Mouse (Mus musculus): ENCODE data around the gene Tulp2.
"Not testable (repeated sequence)": the region's sequence is repeated elsewhere in the genome, so short reads cannot be mapped to it uniquely, and the experiment has no call there.

Tulp2 gene

DNA sequence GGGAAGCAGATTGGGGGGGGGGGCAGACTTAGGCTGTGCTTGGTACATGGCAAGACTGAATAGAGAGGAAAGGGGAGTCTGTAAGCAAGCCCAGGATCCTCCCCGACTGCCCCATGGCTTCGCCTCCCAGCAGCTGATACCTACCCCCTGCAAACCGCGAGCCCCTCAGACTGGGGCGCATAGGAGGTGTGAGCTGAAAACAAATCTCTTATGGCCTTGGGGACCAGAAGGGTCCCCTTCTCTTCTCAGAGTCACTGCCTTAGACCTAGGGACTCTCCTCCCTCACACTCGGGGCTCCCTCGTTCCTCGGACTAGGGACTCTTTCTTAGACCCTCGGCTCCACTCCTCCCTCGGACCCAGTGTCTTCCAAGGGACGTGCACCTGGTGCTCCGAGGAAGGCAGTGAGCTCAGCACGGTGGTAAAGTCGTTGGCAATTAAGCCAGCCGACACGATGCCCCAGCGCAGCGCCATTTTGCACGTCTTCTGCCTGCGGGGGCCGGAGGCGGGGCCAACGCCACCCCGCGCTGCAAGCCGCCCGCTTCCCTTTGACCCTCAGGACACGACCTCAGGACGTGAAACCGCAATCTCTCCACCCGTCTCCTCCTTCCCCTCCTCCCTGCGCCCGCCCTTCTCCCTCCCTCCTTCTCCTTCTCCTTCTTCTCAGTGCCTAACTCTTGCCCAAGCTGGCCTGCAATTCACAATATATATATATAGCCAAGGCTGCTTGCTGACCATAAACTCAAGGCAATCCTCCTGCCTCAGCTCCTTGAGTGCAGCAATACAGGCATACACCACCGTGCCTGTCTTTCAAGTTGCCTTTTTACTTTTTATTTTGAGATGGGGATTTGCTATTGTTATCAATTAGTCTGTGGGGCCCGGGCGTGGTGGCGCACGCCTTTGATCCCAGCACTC lies 6.9 kb downstream of the Tulp2 start, which contains the start of gene Dhdh:
Gene Dhdh (minus strand): TSS at position 513 of the 912 bp plus-strand sequence.
- no peak for DNase-seq (ENCODE audit: low spot score)

DNA sequence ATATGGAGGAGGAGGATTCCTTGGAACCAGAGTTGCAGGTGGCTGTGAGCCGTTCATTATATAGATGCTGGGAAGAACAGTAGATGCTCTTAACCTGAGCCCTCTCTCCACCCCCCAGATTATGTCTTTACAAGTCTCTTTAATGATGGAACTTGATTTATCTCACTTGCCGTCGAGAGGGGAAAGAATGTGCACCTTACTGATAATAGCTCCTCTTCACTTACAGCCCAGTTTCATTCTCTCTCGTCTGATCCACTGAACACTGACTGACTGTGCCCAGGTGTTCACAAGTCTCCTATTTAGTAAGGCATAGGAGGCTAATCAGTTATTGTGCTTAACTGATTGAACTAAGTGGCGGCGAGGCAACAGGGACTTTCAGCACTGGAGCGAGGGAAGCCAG lies 7.9 kb downstream of the Tulp2 start:
- DNase-seq (ENCODE audit: low spot score) = no peak

DNA sequence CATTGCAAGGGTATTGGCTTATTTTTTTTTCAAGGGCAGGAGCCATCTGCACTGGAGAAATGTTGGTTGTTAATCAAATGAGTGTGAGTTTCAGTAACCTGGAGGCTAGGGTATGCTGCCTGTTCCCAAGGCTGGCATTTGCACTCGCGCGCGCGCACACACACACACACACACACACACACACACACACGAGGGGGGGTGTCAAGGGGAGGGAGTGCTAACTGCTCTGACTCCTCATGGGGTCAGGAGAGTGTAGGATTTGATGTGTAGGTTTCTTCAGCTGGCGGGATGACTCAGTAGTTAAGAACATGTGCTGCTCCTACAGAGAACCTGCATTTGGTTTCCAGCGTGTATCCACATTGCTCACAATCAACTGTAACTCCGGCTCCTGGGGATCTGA lies 9.1 kb downstream of the Tulp2 start:
- DNase-seq (ENCODE audit: low spot score) = no peak

DNA sequence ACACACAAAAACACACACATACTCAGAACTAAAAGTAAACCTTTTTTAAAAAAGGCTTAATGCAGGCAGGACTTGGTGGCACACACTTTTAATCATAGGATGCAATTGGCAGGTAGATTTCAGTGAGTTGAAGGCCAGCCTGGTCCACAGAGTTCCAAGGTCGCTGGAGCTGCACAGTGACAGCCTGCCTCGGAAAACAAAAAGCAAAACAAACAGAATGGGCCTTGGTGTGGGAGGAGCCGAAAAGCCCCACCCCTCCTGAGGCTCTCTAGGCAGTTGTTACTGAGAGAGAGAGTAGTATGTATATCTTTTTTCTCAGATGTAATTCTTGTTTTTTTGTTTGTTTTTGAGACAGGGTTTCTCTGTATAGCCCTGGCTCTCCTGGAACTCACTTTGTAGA lies 9.6 kb downstream of the Tulp2 start:
- no peak for DNase-seq (ENCODE audit: low spot score)

DNA sequence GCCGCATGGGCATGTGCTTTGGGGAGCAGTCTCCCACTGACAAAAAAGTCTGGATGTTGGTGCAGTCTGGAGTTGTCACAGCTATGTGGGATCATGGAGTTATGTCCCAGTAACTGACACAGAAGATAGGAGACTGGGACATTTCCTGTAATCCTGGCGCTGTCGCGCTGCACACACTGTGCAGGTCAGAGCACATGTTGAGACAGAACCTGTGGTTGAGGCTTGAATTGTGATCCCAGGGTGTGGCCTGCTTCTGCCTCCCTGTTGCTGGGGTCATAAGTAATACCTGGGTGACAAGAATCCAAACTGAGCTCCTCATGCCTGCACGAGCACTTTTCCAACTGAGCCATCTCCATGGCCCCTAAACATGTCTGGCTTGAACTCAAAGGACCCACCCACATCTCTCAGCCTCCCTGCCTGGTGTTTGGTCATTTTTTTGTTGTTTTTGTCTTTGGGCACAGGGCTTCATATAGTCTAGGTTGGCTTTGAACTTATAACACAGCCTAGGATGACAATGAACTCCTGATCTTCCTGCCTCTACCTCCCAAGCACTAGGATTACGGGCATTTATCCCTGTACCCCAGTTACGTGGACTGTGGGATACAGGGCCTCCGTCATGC lies 10.7 kb downstream of the Tulp2 start:
- no peak for DNase-seq (ENCODE audit: low spot score)

DNA sequence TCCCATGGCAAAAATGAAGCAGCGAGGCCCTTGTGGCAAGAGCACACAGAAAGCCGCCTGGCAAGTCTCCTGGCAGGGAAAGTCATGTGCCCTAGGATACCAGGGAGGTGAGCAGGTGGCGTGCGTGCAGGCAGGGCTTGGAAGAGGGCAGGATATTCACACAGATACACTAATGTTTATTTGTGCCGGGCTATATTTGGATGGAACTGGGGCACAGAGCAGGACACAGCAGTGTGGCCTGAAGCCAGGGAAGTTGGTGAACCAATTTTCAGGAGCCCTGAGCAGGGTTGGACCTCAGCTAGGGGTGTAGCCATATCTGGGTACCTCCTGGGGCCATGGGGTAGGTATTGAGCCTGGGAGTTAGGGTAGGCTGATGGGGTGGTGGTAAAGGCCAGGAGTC lies 11.3 kb downstream of the Tulp2 start:
- DNase-seq (ENCODE audit: low spot score) = no peak

DNA sequence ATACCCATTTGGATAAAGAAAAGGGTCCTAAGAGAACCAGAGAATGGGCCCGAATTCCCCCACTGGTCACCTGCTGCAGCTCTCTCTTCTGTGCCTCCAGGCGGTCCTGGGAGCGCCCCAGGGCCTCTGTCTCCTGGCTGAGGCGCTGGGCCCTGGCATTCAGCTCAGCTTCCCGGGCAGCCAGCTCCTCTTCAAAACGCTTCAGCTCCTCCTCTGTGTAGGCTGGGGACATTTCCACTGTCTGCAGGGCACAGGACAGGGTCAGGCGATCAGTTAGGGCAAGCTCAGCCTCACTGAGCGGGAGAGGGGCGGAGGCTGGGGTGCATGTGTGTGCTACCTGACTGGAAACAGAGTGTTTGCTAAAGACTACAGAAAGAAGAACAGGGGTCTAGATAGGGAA lies 12.9 kb downstream of the Tulp2 start:
- no peak for DNase-seq (ENCODE audit: low spot score)

DNA sequence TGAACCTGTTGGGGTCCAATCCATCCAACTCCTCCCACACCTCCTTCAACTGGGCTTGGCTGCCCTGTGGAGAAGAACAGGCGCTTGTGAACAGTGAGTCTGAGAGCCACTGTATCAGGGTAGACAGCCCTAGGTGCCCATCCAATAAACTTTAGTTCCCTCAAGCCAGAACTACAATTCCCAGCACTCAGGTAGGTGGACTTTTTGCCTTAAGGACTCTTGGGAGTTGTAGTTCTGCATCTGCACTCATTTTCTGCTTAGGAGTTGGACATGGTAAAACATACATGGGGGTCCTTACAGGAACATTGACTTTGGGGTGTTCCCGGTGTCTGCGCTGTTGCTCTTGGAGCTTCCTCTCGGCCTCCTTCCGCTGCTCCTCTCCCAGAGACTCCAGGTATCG lies 16.8 kb downstream of the Tulp2 start:
- no peak for DNase-seq (ENCODE audit: low spot score)

DNA sequence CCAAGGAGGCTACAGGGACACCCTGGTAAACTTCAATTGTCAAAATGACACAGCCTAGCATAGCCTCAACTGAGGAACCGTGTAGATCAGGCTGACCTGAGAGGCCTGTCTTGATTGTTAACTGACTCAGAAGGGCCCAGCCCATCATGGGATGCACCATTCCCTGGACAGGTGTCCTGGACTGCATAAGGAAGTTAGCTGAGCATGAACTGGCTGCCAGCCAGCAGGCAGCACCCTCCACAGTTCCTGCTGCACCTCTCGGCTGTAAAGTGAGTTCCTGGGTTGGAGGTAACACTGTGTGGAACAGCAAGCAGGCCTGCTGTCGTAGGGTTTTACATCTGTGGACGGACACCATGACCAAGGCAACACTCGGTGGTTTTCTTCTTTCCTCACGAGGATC lies 25.9 kb downstream of the Tulp2 start:
- DNase-seq (ENCODE audit: low spot score) = no peak

DNA sequence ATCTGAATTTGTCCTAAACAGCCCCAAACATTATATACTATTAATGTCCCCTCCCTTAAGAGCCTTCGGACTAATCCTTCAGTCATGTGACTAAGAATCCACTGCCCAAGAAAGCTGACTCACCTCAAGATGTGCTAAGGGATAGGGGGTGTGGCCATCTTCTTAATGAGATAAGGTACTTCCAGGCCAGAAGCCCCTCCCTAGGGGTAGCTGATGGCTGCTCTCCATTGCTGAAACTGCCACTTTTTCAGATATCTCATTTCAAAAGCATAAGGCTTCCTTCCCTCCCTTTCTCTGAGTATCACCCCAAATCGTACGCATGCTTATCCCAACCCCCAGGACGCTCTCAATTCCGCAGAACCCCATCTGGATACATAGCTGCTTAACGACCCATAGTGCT lies 26.9 kb downstream of the Tulp2 start:
- no peak for DNase-seq (ENCODE audit: low spot score)

DNA sequence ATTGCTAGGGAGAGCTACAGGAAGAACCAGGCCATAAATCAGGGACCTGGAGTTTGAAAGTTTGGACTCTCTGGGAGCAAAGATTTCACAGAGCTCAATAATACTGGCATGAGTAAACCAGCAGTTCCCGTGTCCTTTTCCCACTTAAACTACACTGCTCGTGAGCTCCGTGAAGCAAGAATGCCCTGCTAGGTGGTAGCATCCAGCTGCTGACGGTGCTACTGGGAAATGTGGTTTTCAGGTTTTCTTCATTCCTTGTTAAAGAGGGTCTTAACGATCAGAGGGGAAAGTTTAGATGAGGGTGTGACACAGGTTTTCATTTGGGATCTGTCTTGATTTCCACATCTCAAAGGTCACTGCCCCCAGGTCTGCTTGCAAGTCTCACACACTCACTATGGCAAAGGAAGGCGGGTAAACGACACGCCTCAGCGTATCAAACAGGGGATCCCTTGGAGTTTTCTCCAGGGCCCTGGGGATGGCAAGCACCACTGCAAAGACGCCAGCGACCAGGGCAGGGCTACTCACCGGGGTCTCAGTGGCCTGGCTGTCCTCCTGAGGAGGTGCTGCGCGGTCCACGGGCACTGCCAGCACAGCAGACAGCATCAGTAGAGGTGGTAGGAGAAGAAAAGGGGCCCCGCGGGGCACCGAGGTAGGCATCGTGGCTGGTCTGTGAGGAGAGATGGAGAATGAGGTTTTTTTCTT lies 27.7 kb downstream of the Tulp2 start:
- DNase-seq (ENCODE audit: low spot score) = no peak

DNA sequence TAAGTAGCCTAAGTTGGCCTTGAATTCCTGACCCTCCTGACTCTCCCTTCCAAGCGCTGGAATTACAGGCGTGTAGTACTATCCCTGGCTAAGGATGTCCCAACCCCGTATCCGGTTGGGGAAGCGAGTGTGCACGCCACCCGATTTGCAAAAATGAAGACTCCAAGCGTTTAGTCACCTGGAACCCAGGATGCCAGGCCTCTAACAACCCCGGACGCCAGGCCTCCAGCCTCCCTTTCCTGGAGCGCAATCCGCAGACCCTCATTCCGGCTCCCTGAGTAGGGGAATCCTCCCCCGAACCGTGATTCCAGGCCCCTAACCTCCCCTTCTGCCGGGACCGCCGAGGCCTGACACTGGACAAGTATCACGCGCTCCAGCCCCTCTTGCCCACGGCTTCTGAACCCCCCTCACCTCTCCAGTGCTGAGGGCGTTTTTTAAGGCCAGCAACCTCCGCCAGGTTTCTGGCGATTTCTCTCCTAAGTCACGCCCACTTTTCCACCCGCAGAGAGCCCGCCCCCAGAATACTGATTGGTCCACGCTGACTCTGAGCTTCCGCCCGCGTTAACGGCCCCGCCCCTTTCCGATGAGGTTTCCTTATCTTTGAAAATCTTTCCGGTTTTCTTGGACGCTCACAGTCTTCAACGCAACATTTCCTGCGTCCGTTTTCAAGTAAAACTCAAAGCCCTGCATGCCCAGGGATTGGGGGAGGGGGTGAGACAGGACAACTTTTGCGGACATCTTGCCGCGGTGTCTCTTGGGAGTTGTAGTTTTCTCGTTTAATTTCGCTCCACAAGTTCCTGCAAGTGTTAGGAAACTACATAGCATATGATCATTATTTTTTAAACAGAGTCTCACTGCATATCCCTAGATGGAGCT lies 28.5 kb downstream of the Tulp2 start, which contains the start of gene Nucb1:
Gene Nucb1 (minus strand): TSS at position 495 of the 876 bp plus-strand sequence.
- DNase-seq (ENCODE audit: low spot score) = peak; percentile 91

DNA sequence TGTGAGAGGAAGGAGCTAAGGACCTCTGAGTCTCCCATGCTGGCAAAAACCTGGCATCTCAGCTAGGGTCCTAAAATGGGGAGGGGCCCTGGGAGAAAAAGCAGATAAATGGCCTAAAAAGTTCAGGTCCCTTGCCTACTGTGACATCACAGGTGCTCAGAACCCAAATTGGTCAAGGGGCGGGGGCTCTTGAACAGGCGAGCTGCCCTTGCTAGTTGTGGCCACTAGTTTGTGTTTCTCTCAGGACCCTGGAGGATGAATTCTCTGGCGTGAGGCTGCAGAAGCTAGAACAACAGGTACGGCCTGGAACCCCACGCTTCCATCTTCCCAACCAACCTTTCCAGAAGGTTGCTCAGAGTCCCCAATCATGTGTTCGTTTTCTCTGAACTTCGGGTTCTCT lies 32.7 kb downstream of the Tulp2 start:
- no peak for DNase-seq (ENCODE audit: low spot score)

DNA sequence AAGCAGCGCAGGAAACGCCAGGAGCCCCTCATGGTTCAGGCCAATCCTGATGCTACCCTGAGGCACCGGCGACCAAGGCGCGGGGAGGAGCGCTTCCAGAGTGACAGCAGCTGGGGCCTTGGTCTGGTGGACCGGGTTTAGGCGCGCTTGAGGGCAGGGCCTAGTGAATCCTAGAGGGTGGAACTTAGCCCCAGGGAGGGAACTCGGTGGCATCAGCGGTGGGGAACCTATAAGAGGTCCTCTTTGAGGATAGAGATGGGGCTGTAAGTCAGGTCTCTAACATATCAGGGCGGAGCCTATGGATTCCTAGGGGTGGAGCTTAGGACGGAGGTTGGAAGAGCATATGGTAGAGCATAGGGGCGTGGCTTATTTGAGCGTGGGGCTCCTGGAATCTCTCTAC lies 33.8 kb downstream of the Tulp2 start:
- DNase-seq (ENCODE audit: low spot score) = no peak

DNA sequence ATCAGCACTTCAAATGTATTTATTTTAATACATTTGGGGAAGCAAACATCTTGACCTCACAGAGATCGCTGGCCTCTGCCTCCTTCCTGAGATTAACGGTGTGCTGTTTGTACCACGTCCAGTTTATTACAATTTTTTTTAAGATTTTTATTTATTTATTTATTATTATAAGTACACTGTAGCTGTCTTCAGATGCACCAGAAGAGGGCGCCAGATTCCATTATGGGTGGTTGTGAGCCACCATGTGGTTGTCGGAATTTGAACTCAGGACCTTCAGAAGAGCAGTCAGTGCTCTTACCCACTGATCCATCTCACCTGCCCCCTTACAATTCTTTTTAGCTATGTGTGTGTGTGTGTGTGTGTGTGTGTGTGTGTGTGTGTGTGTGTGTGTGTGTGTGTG lies 35.2 kb downstream of the Tulp2 start:
- DNase-seq (ENCODE audit: low spot score) = not testable (repeated sequence)

DNA sequence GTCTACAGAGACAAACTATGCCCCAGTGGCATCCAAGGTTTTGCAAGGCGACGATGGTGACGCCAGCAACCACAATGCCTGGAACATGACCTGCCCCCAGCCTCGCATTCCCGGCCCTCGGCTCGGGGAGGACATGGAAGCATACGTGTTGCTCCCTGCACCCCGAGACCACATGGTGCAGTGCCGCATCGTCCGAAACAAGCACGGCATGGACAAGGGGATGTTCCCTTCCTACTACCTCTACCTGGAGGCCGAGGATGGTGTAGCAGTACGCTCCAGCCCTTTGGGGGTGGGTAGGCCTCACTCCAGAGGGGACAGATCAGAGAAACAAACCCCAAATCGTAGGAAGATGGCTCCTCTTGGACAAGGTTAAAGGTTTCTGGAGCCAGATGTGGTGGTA lies 36.9 kb downstream of the Tulp2 start:
- no peak for DNase-seq (ENCODE audit: low spot score)

DNA sequence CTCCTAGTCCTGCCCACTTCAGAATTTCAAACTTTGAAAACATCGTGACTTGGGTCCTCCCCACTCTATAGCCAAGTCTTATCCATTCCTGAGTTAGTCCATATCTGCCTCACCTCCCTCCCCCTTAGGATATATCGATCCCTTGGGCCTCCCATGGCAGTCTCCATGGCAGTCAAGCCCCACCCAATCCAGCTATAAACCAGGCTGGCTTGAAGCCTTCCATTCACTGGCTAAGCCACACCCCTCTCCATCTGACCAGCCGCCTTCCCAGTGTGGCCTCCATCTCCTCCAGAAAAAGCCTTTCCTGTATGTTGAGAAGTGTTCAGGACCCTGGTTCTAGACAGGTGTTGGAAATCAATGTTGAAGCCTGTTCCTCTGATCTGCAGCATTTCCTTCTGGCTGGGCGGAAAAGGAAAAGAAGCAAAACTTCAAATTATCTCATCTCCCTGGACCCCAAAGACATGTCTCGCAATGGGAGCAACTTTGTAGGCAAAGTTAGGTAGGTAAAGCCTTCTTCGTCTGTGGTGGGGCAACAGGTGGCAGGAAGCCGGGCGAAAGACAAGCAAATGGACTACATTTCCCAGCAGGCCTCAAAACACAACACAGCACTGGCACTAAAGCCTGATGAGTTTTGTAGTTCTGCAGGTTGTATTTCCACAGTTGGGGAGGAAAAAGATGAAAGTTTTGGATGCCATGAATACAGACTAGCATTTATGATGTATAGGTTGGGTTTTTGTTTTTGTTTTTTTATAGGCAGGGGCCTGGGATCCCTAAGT lies 37.9 kb downstream of the Tulp2 start:
- DNase-seq (ENCODE audit: low spot score) = no peak

DNA sequence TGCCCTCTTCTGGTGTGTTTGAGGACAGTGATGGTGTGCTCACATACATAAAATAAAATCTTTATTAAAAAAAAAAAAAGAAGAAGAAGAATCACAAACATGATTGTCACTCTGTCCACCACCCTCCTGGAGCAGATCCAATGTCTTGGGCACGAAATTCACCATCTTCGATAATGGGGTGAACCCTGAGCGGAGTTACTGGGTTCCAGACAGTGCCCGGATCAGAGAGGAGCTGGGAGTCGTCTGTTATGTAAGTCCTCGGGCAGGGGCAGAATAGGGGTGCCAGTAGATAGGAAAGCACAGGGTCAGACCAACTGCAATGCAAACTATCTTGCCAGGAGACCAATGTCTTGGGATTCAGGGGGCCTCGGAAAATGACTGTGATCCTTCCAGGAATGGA lies 38.9 kb downstream of the Tulp2 start:
- DNase-seq (ENCODE audit: low spot score) = no peak

DNA sequence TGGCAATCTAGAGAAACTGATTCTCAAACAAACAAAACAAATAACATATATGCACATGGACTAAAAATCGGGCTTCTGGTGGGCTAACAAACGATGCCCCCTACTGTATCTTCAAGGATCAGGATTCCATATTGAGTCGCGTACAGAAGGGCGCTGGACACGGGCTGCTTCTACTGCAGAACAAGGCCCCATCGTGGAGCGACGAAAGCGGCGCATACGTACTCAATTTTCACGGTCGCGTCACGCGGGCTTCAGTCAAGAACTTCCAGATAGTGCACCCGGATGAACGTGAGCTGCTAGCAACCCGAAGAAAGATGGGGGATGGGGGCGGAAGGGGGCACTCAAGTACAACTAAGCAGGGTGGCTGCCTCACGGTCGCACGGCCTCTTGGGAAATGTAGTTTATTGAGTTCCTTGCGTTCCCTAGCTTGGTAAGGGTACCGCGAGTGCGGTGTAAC lies 40.1 kb downstream of the Tulp2 start:
- peak; percentile 91 for DNase-seq (ENCODE audit: low spot score)

DNA sequence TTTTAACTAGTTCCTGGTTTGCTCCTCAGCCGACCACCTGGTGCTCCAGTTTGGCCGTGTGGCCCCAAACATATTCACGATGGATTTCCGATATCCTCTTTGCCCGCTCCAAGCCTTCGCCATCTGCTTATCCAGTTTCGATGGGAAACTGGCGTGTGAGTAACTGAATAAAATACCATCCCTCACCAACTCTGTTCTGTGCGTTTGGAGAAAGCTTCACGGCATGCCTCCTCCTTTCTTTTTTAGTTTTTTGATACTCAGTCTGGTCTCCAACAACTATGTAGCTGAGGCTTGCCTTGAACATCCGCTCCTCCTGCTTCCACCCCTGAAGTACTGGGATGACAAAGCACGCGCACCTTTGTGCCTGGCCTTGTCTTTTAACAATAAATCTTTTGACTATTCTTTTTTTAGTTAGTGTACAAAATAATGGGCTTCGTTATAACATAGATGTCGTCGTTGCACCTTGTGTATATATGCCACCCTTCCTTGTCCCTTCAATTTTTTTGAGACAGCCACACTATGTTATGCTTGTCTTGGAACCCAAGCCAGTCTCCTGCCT lies 40.6 kb downstream of the Tulp2 start:
- no peak for DNase-seq (ENCODE audit: low spot score)
